Mouse (Mus musculus) CD8-positive naive resting alpha-beta T cell, adult 2 months (primary cell): ENCODE results near the gene Fcer1a.
"Not testable (repeated sequence)": the region's sequence is repeated elsewhere in the genome, so short reads cannot be mapped to it uniquely, and the experiment has no call there.

Experiments used
- DNase-seq, 2 experiments: peaks; one replicate each; pipeline ENCODE4 v3.0.0; 2022; ENCODE audit warnings: low read depth in 2 of 2, low spot score in 2 of 2

Fcer1a gene

DNA sequence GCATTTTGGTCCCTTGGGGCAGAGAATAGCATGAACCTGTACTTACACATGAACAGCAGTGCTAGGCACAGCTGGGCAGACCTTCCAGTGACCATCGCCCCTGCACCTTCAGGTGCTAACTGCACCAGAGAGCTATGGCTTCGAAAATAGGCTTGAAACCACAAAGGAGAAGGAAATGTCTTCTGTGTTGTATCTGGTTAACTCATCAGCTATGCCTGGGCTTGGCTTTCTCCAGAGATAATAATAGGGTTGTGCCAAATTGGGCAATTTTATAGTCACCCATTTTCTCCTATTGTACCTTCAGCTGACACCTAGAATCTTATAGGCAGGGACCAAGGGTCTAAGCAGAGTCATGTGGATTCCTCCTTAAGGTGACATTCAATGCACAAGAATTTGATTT, at the start of gene Fcer1a:
Fcer1a (minus strand) TSS at position 134 of the 400 bp plus-strand sequence.
- DNase-seq, result no peak

GRCm38 (mm10) chr1:173265701-173266100, 38.7 kb upstream of the Fcer1a start, which contains the start of gene Olfr418:
Olfr418 (plus strand) TSS chr1:173266001.
- no peak for DNase-seq

- no peak for DNase-seq
Observed at GRCm38 (mm10) chr1:173249888-173250287, 22.9 kb upstream of the Fcer1a start.

- DNase-seq, result not testable (repeated sequence)
Observed at GRCm38 (mm10) chr1:173237004-173237403, 10.0 kb upstream of the Fcer1a start.

DNA sequence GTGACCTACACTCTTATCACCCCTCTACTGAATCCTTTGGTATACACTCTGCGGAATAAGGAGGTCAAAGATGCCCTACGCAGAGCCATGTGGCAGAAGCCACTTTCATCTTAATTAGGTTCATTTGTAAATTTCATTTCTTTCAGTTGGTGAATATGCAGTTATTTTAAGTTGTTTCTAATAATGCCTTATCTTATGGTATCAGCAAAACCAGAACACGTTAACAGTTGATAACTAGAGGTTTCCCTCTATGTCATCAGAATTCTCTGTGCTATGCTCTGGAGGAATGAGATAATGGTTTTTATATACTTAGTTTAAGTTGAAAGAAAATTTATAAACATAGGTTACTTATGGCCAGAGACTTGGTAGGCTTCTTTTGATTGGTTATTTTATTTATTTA, 10.5 kb downstream of the Fcer1a start:
- DNase-seq, result no peak

- DNase-seq, result no peak
Observed at GRCm38 (mm10) chr1:173212092-173212491, 14.9 kb downstream of the Fcer1a start, which contains the start of gene Olfr1404. Olfr1404 (plus strand) TSS chr1:173212392.

- no peak for DNase-seq
Observed at GRCm38 (mm10) chr1:173197508-173197907, 29.5 kb downstream of the Fcer1a start, which contains the start of gene Olfr218. Olfr218 (plus strand) TSS chr1:173197808.

GRCm38 (mm10) chr1:173196359-173196758, 30.7 kb downstream of the Fcer1a start:
- no peak for DNase-seq

DNA sequence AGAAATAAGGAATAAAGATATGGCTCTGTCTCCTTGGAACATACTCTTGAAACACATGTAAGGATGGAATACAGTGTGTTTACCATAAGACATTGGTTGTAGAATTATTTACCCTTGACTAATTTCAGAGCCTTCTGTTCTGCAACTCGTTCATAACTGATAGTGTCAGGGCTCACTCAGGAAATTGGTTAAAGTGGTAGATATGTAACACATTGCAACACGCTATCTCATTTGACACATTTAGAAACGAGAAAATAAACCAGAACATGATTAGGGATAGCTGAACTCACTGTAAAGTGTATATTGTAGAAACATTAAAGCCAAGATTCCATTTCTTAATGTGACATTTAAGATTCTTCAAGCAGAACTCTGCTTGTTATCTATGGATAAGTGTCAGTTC, 35.0 kb downstream of the Fcer1a start:
- no peak for DNase-seq

DNA sequence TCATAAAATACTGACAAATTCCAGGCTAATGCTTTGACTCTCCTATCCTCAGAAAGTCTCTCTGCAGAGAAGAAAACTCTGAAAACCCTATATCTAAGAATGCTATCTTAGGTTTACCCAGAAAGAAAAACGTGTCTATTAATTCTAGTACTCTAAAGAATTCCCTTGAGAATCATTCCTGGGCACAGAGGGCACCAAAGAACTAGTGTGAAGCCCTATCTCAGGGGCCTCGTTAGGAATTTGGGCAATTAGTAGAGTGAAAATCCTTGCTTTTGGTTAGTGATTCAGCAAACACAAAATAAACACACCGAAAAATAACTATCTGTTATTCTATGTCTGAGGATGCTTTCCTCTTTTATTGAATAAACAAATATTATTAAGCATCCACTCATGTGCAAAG, 36.5 kb downstream of the Fcer1a start, which contains the start of gene Olfr1406:
Olfr1406 (minus strand) TSS at position 101 of the 400 bp plus-strand sequence.
- DNase-seq, result no peak

GRCm38 (mm10) chr1:173174154-173174842, 52.7 kb downstream of the Fcer1a start:
- no peak for DNase-seq
